Mouse (Mus musculus): ENCODE measurements at regions not wholly inside any gene's neighbourhood (a gene's known extent, or its start where the extent isn't known, plus 50 kb on each side); places are given as distances from the start of the nearest gene placed in this dataset.

DNA sequence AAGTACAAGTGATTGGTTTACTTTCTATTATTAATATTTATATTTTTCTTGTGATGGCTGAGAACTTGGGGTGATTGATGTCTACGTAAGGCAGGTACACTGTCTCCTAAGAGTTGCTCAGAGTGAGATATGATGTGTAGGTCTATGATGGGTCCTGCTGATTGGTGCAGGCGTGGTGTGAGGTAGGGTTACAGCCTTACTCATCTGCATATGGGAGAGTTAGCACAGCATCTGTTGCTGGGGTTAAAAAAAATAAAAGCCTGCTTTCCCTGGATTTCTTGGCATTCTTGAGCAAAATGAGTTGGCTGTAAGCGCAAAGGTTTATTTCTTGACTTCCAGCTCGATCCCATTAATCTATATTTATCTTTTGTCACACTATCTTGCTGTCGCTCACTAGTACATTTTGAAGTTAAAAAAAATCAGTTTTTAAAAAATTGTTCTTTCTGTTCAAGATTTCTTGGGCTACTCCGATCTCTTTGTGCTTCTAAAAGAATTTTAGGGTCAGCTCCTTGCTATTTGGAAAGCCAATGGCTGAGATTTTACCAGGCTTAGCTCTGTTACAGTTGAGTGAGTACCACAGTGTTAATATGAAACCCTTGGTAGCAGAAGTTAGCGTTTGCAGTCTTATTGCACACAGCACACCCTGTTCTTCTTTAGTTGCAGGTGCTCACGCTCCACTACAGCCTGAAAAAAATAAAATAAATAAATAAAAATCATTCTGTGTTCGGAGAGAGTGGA is 482.0 kb downstream of the Plekhb2 start:
- no peak for DNase-seq (ENCODE audit: low spot score in 2 of 2)

DNA sequence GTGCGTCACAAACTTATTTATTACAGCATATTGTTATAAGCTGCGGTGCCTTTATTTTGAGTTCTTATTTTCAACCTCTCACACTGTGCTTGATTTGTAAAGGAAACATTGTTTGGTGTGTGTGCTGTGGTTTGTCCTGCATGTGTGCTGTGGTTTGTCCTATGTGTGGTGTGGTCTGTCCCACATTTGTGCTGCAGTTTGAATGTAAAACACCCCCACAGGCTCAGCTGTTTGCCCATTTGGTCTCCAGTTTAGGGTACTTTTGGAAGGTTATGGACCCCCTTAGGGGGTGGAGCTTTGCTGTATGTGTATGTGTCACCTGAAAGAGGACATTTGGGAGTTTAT is 482.5 kb downstream of the Plekhb2 start:
- no peak for DNase-seq (ENCODE audit: low spot score in 2 of 2)

DNA sequence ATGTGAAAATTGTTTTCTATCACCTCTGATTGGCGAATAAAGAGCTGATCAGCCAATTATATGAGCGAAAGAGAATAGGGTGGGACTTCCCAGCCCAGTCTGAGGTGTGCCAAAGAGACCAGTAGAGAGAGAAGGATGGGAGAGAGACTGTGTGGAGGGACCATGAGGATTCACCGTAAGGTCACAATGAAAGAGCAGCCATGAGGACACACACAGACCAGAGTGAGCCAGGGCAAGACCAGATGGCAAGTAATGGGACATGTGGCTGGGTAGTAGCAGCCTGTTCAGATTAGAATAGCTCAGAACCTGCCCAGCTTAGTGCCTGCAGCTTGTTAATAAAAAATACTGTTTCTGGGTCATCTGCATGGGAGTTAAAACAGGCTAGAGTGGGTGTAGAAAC is 487.9 kb downstream of the Plekhb2 start:
- no peak for DNase-seq (ENCODE audit: low spot score in 2 of 2)

DNA sequence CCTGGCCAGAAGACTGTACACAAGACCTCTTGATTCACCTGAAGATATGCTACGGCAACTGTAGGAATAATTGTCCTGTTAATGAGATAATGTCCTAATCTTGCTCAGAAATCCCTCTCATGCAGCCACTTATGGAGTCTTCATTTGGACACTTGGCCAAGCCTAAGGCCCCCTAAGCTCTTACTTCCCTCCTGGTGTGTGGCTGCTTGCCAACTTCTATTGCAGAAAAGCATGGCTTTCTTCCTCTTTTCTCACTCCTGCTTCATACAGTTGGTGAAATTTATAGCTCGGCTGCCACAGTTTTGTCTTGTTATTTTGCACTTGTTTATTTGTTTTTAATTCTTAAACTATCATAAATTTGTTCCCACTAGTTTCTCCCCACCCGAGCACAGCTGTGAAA is 488.4 kb downstream of the Plekhb2 start:
- no peak for DNase-seq (ENCODE audit: low spot score in 2 of 2)

DNA sequence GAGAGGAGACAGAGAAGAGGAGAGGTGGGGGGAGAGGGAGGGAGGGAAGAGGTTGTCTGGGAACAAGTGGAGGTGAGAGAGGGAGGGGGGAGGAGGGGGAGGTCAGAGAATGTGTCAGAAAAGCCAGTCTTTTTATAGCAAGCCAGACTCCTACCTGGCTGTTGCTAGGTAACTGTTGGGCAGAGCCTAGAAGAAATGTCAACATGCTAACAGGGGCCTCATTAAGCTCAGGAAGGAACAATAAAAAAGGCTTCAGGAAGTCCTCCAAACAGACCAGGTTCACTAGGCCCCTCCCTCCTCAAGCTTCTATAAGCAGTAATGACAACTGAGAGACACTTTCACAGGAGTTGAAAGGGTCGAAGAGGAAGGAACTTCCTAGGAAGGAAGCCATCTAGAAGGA is 494.8 kb downstream of the Plekhb2 start:
- no peak for DNase-seq (ENCODE audit: low spot score in 2 of 2)

DNA sequence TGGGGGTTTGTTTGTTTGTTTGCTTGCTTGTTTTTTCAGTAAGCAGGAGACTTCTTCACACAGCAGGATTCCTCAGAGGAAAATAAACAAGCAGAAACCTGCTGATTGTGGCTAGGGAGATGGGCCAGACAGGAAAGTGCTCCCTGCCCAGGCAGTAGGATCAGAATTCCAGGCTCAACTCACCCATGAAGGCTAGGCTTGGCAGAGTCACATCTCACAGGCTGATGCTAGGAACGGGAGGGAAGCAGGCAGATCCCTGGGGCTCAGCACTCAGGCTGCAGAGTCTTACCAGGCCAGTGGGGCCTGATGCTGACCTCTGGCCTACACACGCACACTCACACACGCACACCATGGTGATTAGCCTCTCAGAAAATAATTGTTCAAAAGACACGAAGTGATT is 498.5 kb downstream of the Plekhb2 start:
- no peak for DNase-seq (ENCODE audit: low spot score in 2 of 2)

DNA sequence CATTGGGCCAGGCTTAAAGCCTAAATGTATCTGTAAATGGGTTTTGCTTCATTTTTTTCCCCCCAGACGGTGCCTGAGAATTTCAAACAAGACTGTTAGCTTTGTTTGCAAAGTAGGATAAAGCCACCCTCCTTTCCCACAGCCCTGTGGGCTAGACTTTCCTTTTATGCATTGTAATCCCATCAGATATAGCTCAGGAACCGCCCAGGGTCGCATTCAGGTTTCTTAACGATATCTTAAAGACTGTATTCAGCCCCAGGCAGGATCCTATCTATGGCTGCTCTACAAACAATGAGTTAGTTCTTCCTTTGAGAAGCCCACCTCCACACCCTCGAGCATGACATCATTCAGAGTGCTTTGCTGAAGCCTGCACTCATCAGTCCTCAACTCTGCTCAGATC is 509.2 kb downstream of the Plekhb2 start:
- no peak for DNase-seq (ENCODE audit: low spot score in 2 of 2)

DNA sequence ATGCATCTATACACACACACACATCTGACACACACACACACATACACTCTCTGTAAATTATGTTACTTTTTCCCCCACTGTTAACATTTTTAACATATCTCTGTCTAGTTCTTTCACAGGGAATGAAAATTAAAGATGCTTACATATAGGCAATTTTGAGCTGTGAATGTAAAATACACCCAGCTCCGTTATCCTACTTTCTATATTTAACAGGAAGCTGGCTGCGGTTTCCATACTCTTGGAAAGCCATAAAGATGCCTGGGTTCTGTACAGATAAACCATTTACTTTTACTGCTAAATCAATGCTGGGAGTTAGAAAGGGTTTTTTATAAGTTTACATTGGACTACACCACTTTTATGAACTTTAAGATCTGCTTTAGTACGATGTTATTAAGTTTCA is 511.7 kb downstream of the Plekhb2 start:
- no peak for DNase-seq (ENCODE audit: low spot score in 2 of 2)

DNA sequence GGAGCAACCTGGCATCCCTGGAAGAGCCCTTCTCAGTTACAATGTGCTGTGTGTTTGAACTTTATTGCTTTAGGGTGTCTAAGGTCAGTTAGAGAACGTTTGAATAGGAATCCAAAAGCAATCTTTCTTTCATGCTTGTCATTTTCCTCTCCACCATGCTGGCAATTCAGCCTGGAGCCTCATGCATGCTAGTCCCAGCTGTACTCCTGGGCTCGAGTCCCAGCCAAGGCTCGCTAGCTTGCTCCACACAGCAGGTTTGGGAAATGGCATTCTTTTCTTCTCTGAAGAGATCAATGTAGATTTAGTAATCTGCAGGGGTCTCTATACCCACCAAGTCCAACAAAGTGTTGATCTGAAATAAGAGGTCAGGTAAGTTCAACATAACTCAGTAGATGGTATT is 513.1 kb downstream of the Plekhb2 start:
- no peak for DNase-seq (ENCODE audit: low spot score in 2 of 2)

DNA sequence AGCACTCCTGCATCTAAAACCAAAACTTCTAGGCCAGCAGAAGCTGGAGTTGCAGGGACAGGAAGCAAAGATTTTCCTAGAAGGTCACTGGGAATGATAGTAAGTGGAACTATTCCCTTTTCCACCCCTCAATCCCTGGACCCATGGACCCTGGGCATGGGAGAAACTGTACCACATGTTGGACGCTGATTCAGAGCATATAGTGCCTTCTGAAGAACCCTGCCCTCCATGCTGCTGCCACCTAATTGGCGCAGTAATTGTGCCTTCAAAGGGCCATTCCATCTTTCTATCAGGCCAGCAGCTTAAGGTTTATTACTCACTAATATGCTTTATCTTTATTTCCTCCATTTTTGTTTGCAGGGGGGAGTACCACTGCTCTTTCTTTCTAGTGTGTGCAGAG is 516.8 kb downstream of the Plekhb2 start:
- no peak for DNase-seq (ENCODE audit: low spot score in 2 of 2)

DNA sequence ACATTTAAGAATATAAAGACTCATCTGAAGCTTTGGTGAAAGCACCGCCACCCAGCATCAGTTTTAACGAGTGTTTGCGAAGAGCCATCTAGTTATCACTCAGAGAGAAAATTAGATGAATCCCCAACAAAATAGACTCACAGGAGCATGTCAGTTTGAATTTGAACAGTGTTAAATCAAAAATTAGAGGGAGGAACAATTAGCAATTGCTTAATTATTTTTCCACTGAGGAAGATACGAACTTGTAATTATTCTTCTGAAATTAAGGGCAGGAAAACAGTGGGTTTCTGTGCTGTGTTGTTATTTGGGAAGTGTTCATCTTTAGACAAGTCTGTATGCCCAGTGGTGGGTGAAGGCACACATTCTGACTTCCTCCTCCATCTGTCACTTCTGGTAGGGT is 523.0 kb downstream of the Plekhb2 start:
- no peak for DNase-seq (ENCODE audit: low spot score in 2 of 2)

DNA sequence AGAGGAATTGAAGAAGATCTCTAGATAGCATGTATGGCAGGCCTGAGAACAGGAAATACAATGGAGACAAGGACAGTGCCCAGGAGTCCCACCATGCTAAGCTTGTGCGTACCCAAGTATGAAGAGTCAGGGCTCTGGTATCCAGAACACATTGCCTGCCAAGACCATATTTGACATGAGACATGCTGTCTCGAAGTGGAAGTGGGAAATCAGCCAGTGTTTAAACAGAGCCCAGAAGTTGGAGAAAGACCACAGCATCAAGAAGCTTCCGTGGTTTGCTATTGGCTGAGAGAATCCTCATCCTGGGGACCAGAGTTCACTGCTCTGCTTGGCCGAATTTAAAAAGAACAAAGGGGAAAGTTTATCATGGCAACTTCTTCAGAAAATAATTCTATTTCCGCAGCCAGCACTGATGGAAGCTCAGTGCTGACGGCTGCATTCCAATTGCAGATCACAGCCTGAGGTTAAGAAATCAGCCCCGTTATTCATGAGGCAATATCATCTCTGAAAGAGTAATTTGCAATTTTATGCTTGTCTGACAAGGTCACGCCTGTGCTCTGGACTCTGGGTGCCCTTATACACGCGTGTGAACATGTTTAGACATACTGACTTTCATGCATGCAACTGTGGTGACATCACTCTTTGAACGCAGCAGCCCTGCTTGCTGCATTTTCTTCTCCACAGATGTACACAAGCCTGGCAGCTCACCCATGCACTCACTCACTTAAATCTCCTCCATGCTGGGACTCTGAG is 531.0 kb downstream of the Plekhb2 start:
- DNase-seq (ENCODE audit: low spot score in 2 of 2): no peak

DNA sequence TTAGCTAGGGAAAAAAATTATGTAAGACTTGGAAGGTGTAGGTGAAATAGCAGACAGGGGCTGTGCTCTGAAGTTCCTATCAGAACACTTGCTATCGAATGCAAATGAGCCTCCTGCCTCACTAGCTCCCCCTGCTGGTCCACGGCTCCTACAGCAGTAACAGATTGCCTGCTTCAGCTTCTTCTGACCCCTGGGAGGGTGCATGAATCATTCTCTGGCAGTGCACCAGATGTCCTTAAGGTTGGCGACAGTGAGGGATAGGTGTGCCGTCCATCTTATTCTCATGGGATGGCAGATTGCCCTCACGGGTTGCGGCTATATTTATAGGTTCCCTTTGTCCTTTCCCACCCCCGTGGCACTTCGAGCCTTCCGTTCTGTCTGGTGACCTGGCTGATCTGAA is 535.7 kb downstream of the Plekhb2 start:
- peak; percentile 35 to 43 for DNase-seq (ENCODE audit: low spot score in 2 of 2)

DNA sequence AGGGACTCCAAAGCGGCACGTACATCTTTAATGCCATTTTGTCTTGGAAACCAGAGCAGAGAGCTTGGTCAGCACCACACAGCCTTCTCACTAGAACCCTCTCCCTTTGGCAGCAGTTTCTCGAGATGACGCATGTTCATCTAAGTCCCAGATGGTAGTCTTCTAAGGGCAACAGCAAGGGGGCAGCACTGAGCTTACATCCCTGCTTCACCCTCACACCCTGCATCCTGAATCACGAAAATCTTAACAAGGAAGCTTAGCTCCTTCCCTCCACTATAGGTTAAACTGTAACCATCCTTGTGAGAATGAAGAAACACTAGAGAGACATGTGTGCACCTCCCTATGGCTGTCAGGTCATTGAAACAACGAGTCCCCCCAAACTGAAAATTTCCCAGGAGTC is 538.4 kb downstream of the Plekhb2 start:
- peak in 1 of 2 experiments; percentile 5 for DNase-seq (ENCODE audit: low spot score in 2 of 2)

DNA sequence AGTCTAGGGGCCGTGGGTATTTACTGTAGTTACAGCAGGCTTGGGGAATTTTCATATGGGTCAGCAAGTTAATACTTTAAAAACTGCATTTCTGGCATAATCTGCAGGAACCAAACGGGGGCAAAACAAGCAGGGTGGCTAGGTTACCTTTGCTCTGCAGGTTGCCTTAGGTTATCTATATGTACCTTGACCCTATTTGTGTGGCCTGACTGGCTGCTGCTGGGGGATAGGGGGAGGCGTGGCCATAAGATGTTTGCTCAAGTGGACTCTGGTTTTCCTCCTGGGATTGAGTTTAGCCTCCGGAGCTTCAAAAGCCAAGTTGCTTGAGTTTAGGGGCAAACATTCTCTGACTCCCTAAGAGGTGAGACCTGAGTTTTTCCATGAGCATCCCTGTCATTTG is 540.6 kb downstream of the Plekhb2 start:
- DNase-seq (ENCODE audit: low spot score in 2 of 2): no peak

DNA sequence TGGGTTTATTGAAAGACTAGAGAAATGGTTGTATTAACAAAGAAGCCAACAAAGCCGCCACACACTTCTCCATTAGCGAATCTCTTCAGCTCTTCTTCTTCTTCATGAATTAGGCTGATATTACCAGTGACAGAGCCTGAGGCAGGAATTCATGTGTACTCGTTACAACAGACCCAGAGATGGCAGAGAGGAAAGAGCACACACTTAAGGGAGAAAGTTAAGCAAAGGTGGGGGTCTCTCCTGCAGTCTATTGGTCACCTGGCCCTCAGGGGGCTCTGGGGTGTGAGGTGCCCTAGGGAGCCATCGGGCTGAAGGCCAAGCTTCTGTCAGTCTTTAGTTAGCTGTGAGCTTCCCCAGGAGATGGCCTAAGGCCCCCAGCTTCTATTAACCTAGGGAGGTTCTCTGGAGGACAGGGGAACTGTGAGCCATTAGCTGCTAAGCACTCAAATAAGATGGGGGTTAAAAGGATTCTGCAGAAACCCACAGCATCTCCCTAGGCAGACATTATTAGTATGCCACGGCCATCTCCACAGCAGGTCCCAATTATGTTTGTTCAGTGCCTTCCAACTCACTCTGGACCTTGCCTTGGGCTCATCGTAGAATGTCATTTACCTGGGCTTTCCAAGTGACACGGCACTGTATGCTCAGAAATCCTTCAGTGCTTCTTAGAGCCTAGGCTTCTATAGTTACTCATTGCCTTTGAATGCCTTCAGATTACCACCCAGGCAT is 541.2 kb downstream of the Plekhb2 start:
- DNase-seq (ENCODE audit: low spot score in 2 of 2): no peak

DNA sequence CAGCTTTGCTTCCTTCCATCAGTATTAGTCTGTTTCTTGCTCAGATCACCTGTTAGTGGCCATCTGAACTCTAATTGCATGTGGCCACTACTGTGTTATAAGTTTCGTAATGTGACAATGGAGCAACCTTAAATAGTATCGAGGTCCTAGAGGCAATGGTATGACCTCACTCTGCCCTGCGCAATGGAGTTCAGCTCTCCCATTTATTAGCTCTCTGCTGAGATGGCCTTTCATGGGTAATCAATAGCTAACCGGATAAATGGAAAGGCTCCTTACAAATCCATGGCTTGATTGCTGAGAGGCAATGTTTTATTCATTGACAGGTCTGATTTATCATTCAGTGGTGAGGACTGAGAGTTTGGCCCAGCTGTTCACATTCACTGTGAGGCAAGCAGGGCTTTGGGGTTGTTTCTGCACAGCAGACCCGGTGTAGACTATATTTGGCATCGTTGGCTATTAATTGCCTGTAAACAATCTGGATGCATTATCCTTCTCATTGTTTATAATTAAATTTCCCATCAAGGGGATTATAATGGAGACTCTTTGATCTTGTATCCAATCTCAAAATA is 543.9 kb downstream of the Plekhb2 start:
- DNase-seq (ENCODE audit: low spot score in 2 of 2): no peak

DNA sequence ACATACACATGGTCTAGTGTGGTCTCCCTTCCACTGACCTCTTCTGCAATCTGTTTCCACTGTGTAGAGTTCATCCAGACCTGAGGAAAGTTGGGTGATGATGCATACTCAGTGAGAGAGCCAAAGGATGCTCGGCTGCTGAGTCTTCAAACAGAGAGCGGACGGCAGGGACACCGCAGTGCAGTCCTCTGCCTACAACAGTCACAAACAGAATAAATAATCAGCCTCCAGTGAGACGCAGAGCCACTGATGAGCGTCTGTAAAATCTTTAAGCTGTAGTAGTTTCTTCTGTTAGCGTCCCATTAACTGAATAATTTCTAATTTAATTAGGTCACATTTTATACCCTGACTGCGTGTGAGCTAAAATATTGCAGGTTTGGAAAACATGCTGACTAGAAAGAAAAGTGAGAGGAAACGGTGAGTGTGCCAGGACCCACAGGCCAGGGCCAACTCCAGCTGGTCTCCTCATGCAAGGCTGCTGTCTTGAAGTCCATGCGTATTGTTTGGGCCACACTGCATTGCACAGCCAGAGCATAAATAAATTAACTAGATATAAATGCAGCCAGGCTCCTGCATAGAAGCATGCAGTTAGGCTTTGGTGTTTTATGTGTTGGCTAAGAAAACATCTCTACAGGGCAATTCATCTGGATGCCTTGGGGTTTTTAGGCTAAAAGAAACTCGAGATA is 551.0 kb downstream of the Plekhb2 start:
- no peak for DNase-seq (ENCODE audit: low spot score in 2 of 2)

DNA sequence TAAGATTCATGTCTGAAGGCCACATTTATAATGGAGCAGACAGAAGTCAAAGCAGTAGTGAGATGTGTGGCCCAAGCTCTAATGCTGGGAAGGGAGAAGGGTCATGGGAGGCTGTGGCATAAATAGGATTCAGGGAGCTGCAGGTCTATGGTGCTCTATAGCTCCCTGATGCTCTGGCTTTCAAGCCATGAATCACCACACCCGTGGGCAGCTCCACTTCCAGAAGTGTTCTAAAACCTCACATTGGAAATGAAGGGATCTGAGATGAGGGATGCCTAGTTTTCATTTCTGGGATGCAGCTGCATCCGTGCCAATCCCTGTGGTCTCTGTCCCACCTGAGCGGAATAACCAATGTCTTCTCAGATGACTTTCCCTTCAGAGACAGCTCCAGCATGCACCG is 553.2 kb downstream of the Plekhb2 start:
- no peak for DNase-seq (ENCODE audit: low spot score in 2 of 2)

DNA sequence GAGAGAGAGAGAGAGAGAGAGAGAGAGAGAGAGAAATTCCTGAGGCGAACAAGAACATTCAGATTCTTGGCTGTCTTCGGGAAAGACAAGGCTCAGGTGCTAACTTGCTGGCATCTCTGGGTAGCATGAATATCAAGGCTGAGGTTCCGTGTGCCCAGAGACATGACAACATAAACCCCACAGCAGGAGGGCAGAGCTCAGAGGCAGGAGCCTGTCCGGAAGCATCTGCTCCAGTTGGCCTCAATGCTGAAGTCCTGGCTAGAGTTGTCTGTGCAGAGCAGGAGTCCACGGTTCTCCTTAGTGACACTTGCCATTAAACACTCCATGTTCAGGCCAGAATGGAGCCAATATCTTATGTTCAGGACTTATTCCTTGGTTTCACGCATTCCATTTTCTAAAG is 555.6 kb downstream of the Plekhb2 start:
- DNase-seq (ENCODE audit: low spot score in 2 of 2): no peak

DNA sequence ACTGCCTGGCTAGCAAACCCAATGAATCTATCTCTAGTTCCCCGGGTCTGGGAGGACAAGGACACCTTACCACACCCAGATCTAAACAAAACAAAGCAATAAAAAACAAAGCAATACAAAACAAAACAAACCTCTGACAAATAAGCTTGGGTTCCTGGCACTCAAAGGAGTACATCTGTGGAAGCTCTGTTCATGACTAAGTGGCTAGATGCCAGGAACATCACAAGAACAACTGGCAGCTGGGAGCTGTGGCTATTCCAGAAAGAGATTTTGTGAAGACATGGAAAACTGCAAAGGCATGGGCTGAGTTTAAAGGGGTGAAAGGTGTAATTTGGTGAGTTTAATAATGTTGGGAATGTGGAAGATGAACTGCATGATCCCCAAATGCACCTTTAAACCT is 565.9 kb downstream of the Plekhb2 start:
- no peak for DNase-seq (ENCODE audit: low spot score in 2 of 2)
